Mouse (Mus musculus) C2C12 (cell line): Measurements from ENCODE around the gene 2010300C02Rik.
"Not testable (repeated sequence)": the region's sequence is repeated elsewhere in the genome, so short reads cannot be mapped to it uniquely, and the experiment has no call there.

Experiments used
- CEBPB ChIP-seq: IDR thresholded peaks from one replicate; pipeline ENCODE4 v1.6.1; 2011; ENCODE audit warnings: low read depth, mild to moderate bottlenecking, control low read depth, moderate library complexity
- CTCF ChIP-seq: IDR thresholded peaks from one replicate; pipeline ENCODE4 v1.5.1; 2011; ENCODE audit not compliant: control insufficient read depth, insufficient read depth, insufficient read length
- MYOG ChIP-seq: IDR thresholded peaks from one replicate; pipeline ENCODE4 v1.6.1; 2011; ENCODE audit not compliant: control insufficient read depth, insufficient read length; ENCODE audit errors: extremely low read depth
- USF1 ChIP-seq: IDR thresholded peaks from one replicate; pipeline ENCODE4 v1.6.1; 2011; ENCODE audit warnings: low read depth, mild to moderate bottlenecking, control low read depth, moderate library complexity

DNA sequence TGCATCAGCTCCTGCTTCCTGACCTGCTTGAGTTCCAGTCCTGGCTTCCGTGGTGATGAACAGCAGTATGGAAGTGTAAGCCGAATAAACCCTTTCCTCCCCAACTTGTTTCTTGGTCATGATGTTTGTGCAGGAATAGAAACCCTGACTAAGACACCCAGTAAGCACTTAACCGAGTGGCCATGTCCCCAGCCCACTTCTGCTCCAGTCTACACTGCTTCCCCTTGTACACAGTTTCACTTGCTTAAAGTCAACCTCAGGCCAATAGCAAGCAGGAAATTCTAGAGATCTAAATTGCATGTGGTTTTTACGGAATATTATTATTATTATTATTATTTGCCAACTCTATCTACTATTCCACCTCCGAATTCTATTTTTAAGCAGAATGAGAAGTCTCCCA lies 114.2 kb downstream of the 2010300C02Rik start:
- not testable (repeated sequence) for TF ChIP-seq CEBPB, CTCF, USF1, MYOG
